ENCODE assay signal across 17 mouse cellular contexts in genomic region chr3:89633941-89634340, GRCm38 (mm10).
DNase-seq lines count a peak whose midpoint lies in the region; ATAC-seq lines count a peak whose summit lies in the region.
"Had no signal": no experiment of that assay in that cellular context is flagged by ENCODE, and none has a peak within 500 bp of the region (broad histone marks: within the 10 kb centered on the region; RNA-seq: fewer than 3 reads in every experiment).

No protein-coding gene starts in this region.

- WGBS in heart, embryonic 11.5 days (ENCODE audit: insufficient replicate concordance) = 81% methylated on average over 6 of the region's 6 CpGs
- 85% methylated on average over 6 of the region's 6 CpGs for WGBS in lung, embryonic 16.5 days

- no peak for ATAC-seq in heart, embryonic 11.5 days (replicated peaks; ENCODE audit: insufficient number of reproducible peaks, low FRiP score, low TSS enrichment)
- ATAC-seq in lung, embryonic 16.5 days (ENCODE audit: low read depth) = 0 out of 2 replicates have a peak, but pooled peaks have one; percentile 42
- ATAC-seq: inflammation-experienced regulatory T-cells, adult 6 months; liver, embryonic 12.5 days had no signal

- peak; percentile 49 to 80 for DNase-seq in heart, adult 18-20 months
- DNase-seq in lung, postnatal 10 days = no peak
- peak; percentile 72 to 75 for DNase-seq in heart, postnatal 10 days
- DNase-seq in skeletal muscle tissue, adult 2 months (ENCODE audit: low read depth, low spot score) = peak; percentile 26
- DNase-seq in right cerebral cortex, postnatal 25 days = no peak
- DNase-seq in embryo, embryonic 10 days (ENCODE audit: low spot score) = no peak
- DNase-seq: kidney, postnatal 25 days; layer of hippocampus, postnatal 36 days had no signal

- H3K36me3 ChIP-seq in heart, embryonic 11.5 days (ENCODE audit: control insufficient read depth, insufficient read depth, low read length) = no peaks in the 10 kb centered on the region
- H3K36me3 ChIP-seq in lung, embryonic 16.5 days (ENCODE audit: control insufficient read depth, insufficient read depth, low read length) = no peaks in the 10 kb centered on the region
- H3K36me3 ChIP-seq: embryonic facial prominence, embryonic 15.5 days; forebrain, embryonic 12.5 days; heart, embryonic 15.5 days; limb, embryonic 10.5 days; liver, embryonic 12.5 days; lung, embryonic 15.5 days had no signal

- intact Hi-C loops in heart, postnatal 10 days (cut with DNase I) = no loop called here

- no peak overlapping the region for H3K27ac ChIP-seq in heart, embryonic 11.5 days (ENCODE audit: low read depth, low read length)
- no peak overlapping the region for H3K27ac ChIP-seq in lung, embryonic 16.5 days (ENCODE audit: low read length)
- H3K27ac ChIP-seq: embryonic facial prominence, embryonic 15.5 days; forebrain, embryonic 12.5 days; heart, embryonic 15.5 days; limb, embryonic 10.5 days; liver, embryonic 12.5 days; lung, embryonic 15.5 days had no signal

- H3K4me1 ChIP-seq in heart, embryonic 11.5 days (ENCODE audit: control insufficient read depth, insufficient read depth, low read length) = 0 out of 2 replicates have a peak, but pooled peaks cover 2% of the 10 kb centered on the region
- no peaks in the 10 kb centered on the region; the same call in 1 of the 2 replicates for H3K4me1 ChIP-seq in lung, embryonic 16.5 days (replicated peaks; ENCODE audit: control insufficient read depth, insufficient read depth, low read length)
- H3K4me1 ChIP-seq: embryonic facial prominence, embryonic 15.5 days; heart, embryonic 15.5 days; limb, embryonic 10.5 days; liver, embryonic 12.5 days had no signal

- no peaks in the 10 kb centered on the region for H3K27me3 ChIP-seq in heart, embryonic 11.5 days (ENCODE audit: control insufficient read depth, insufficient read depth, low read length)
- no peaks in the 10 kb centered on the region for H3K27me3 ChIP-seq in lung, embryonic 16.5 days (ENCODE audit: control insufficient read depth, insufficient read depth, low read depth, low read length)
- H3K27me3 ChIP-seq: embryonic facial prominence, embryonic 15.5 days; forebrain, embryonic 12.5 days; heart, embryonic 15.5 days; lung, embryonic 15.5 days had no signal

- no peak overlapping the region for H3K9ac ChIP-seq in heart, embryonic 11.5 days (ENCODE audit: low read depth, low read length)
- no peak overlapping the region for H3K9ac ChIP-seq in lung, embryonic 16.5 days (ENCODE audit: low read length)
- H3K9ac ChIP-seq: embryonic facial prominence, embryonic 15.5 days; forebrain, embryonic 12.5 days; heart, embryonic 15.5 days; liver, embryonic 12.5 days; lung, embryonic 15.5 days had no signal

- H3K9me3 ChIP-seq in heart, embryonic 11.5 days (replicated peaks; ENCODE audit: control insufficient read depth, low read length) = no peaks in the 10 kb centered on the region
- H3K9me3 ChIP-seq in lung, embryonic 16.5 days (ENCODE audit: control insufficient read depth, low read length) = no peaks in the 10 kb centered on the region
- H3K9me3 ChIP-seq: embryonic facial prominence, embryonic 15.5 days; forebrain, embryonic 12.5 days; heart, embryonic 15.5 days; limb, embryonic 10.5 days; liver, embryonic 12.5 days; lung, embryonic 15.5 days had no signal

- H3K4me2 ChIP-seq in heart, embryonic 11.5 days = no peak overlapping the region
- H3K4me2 ChIP-seq in lung, embryonic 16.5 days (ENCODE audit: low read depth, low read length) = no peak overlapping the region
- H3K4me2 ChIP-seq: embryonic facial prominence, embryonic 15.5 days; forebrain, embryonic 12.5 days; heart, embryonic 15.5 days; liver, embryonic 12.5 days; lung, embryonic 15.5 days had no signal

- H3K4me3 ChIP-seq in heart, embryonic 11.5 days (ENCODE audit: low read depth, low read length) = no peak overlapping the region
- H3K4me3 ChIP-seq in lung, embryonic 16.5 days (ENCODE audit: low read length) = no peak overlapping the region
- H3K4me3 ChIP-seq: embryonic facial prominence, embryonic 15.5 days; forebrain, embryonic 12.5 days; heart, embryonic 15.5 days; limb, embryonic 10.5 days; liver, embryonic 12.5 days; lung, embryonic 15.5 days had no signal

Comparison
In these comparisons a context has a peak if more than half of its experiments do, and no peak if none do; other contexts are left out.
1. DNase-seq: peak in heart, adult 18-20 months (2 of 2), heart, postnatal 10 days (2 of 2) and skeletal muscle tissue, adult 2 months (single experiment); none in lung, postnatal 10 days (single experiment), right cerebral cortex, postnatal 25 days (single experiment) and embryo, embryonic 10 days (single experiment).